Mouse (Mus musculus) cerebellum, adult (tissue): ENCODE results near the gene Hist1h4k.
A peak's percentile ranks its signal among the peaks of the same experiment; 100 is the strongest.
"Not testable (repeated sequence)": the region's sequence is repeated elsewhere in the genome, so short reads cannot be mapped to it uniquely, and the experiment has no call there.

Experiments
- ATAC-seq: cut with Nextera tagmentation; 2 replicates; pipeline ENCODE4 v1.9.2; 2017; ENCODE audit warnings: mild to moderate bottlenecking, moderate library complexity, mixed read lengths; ENCODE audit not compliant: insufficient number of reproducible peaks, low FRiP score, low TSS enrichment

The Hist1h4k gene

GRCm38 (mm10) chr13:21778814-21779766, 28.8 kb upstream of the Hist1h4k start:
- peak; percentile 94 for ATAC-seq

- ATAC-seq: no peak
Observed at GRCm38 (mm10) chr13:21755707-21756106, 5.4 kb upstream of the Hist1h4k start.

- ATAC-seq: not testable (repeated sequence)
Observed at GRCm38 (mm10) chr13:21754294-21755001, 4.1 kb upstream of the Hist1h4k start.

GRCm38 (mm10) chr13:21753524-21754285, 3.4 kb upstream of the Hist1h4k start, which contains the start of the genes Hist1h2ak and Hist1h2bn:
TSS of gene Hist1h2ak (minus strand) at chr13:21753827.
TSS of gene Hist1h2bn (plus strand) at chr13:21754123.
- peak; percentile 98 for ATAC-seq

GRCm38 (mm10) chr13:21753051-21753523, 2.8 kb upstream of the Hist1h4k start:
- no peak for ATAC-seq

GRCm38 (mm10) chr13:21752356-21752755, 2.1 kb upstream of the Hist1h4k start:
- no peak for ATAC-seq

- ATAC-seq: no peak
Observed at GRCm38 (mm10) chr13:21751827-21752226, 1.5 kb upstream of the Hist1h4k start.

- no peak for ATAC-seq
Observed at GRCm38 (mm10) chr13:21751417-21751816, 1.1 kb upstream of the Hist1h4k start.

- ATAC-seq: no peak
Observed at GRCm38 (mm10) chr13:21749387-21750158, 732 bp downstream of the Hist1h4k start.

GRCm38 (mm10) chr13:21745006-21745405, 5.3 kb downstream of the Hist1h4k start:
- ATAC-seq: no peak

GRCm38 (mm10) chr13:21734906-21735767, 15.2 kb downstream of the Hist1h4k start, which contains the start of gene Hist1h4j:
TSS of gene Hist1h4j (plus strand) at chr13:21735064.
- ATAC-seq: peak; percentile 91

GRCm38 (mm10) chr13:21734010-21734905, 16.0 kb downstream of the Hist1h4k start:
- peak; percentile 58 for ATAC-seq

GRCm38 (mm10) chr13:21733466-21733865, 16.8 kb downstream of the Hist1h4k start:
- ATAC-seq: no peak

GRCm38 (mm10) chr13:21729544-21729943, 20.8 kb downstream of the Hist1h4k start:
- ATAC-seq: no peak

GRCm38 (mm10) chr13:21727948-21728572, 22.2 kb downstream of the Hist1h4k start:
- no peak for ATAC-seq

- no peak for ATAC-seq
Observed at GRCm38 (mm10) chr13:21722993-21723836, 27.1 kb downstream of the Hist1h4k start.
